Mouse (Mus musculus): ENCODE data around the gene Olfr1153. TPM values are rescaled to one million over a fixed set of nuclear protein-coding genes. Genes with fewer than 3 reads are reported as not detected.

Olfr1153 gene
- polyA plus RNA-seq (2012; rRNA removed), result not detected in 2 replicates

DNA sequence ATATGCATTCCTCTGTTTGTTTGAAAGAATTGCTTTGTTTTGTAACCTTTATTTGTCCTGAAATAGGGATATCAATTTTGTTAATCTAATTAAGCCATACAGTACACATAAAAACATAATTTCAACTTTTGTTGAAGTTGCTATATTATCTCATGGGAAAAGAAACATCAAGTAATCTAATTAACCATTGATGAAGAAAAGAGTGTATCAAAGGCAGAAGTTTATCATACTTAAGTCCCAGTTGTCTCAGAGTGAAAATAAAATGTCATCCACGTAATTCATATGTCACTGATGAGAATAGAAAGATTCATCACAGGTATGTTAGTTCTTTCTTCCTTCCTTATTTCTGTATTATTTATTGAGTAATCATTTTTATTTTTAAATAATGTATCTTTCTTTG lies at the start of gene Olfr1153:
Gene Olfr1153 (plus strand): TSS at position 301 of the 400 bp plus-strand sequence.
- DNase-seq (ENCODE audit: low spot score), result no peak

DNA sequence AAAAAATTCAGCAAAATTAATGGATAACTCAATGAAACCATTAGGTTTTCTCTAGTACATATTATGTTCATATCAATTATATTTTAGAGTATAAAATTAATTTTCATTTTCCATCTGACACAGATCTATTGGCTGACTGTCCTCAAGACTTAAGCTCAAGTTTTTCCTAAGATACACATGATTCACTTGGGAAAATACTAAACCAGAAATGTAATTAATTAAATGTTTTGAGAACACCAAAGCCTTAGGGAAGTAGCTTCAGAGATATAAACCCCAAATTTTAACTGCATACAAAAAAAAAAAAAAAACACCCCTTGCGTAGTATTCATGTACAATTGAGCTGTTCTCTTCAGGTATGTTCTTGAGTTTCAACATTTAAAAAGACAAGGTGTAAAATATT lies 39.2 kb upstream of the Olfr1153 start, which contains the start of gene Olfr1151:
Gene Olfr1151 (plus strand): TSS at position 301 of the 400 bp plus-strand sequence.
- DNase-seq (ENCODE audit: low spot score), result no peak

DNA sequence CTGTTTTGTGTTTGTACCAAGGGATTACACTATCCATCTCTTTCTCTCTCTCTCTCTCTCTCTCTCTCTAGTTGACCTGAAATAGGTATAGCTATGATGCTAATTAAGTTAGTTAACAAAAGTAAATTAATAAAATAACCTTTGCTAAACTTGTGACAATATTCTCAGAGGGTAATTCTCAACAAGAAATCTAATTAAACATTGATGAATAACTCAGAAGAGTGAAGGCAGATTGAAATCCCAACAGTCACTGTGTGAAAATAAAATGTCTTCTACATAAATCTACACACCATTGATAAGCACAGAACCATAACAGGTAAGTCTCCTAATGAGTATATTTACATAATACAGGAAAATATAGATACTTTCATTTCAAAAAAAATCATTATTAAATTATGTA lies 28.6 kb upstream of the Olfr1153 start, which contains the start of gene Olfr1152:
Gene Olfr1152 (plus strand): TSS at position 301 of the 400 bp plus-strand sequence.
- no peak for DNase-seq (ENCODE audit: low spot score)

DNA sequence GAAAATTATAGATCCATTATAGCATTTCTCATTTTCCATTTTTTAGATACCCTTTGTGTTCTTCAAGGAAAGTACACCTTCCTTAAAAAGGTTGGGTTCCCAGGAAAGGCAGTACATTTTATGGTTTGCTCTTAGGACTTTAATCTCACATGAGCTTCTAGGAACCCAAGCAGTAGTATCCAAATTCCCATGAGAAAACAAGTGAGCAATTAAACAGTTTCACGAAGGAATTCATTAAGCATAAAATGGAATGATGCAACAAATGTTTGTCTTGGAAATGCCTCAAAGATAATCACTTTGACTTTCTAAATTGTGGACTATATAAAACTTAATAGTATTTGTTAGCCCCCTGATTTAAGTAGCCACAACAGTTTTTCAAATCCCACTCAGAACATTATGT lies 10.3 kb downstream of the Olfr1153 start, which contains the start of gene Olfr1154:
Gene Olfr1154 (minus strand): TSS at position 101 of the 400 bp plus-strand sequence.
- DNase-seq (ENCODE audit: low spot score), result no peak

DNA sequence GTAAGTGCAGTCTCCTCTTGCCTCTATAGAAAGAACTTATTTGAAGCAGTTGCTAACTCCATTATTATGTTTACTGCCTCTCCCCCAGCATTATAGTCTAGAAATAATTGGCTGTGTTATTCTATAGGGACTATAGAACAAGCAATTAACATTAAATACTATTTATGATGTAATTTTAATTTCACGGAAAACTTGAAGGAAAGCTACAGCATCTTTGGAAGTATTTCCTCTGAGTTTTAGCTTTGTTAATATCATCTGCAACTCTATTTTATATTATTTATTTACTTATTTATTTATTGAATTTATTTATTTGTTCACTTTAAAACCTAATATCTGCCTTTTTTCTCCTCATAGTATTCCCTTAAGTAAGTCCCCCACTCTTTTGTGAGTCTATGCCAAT lies 50.3 kb downstream of the Olfr1153 start, which contains the start of gene Olfr1155:
Gene Olfr1155 (minus strand): TSS at position 101 of the 400 bp plus-strand sequence.
- no peak for DNase-seq (ENCODE audit: low spot score)

Other genes starting within 250 kb of the Olfr1153 start
- not detected in 2 replicates for gene Olfr1133, start 247.6 kb upstream of the Olfr1153 start, polyA plus RNA-seq (2012; rRNA removed)
- gene Olfr1134, start 236.5 kb upstream of the Olfr1153 start, polyA plus RNA-seq (2012; rRNA removed), result not detected in 2 replicates
- not detected in 2 replicates for gene Olfr1135, start 221.3 kb upstream of the Olfr1153 start, polyA plus RNA-seq (2012; rRNA removed)
- gene Olfr1136, start 201.0 kb upstream of the Olfr1153 start, polyA plus RNA-seq (2012; rRNA removed), result not detected in 2 replicates
- gene Olfr1137, start 181.8 kb upstream of the Olfr1153 start, polyA plus RNA-seq (2012; rRNA removed), result not detected in 2 replicates
- not detected in 2 replicates for gene Olfr1138, start 155.0 kb upstream of the Olfr1153 start, polyA plus RNA-seq (2012; rRNA removed)
- gene Olfr1140, start 151.2 kb upstream of the Olfr1153 start, polyA plus RNA-seq (2012; rRNA removed), result not detected in 2 replicates
- not detected in 2 replicates for gene Olfr1141, start 141.0 kb upstream of the Olfr1153 start, polyA plus RNA-seq (2012; rRNA removed)
- not detected in 2 replicates for gene Olfr152, start 115.5 kb upstream of the Olfr1153 start, polyA plus RNA-seq (2012; rRNA removed)
- not detected in 2 replicates for gene Olfr1143, start 94.4 kb upstream of the Olfr1153 start, polyA plus RNA-seq (2012; rRNA removed)
- gene Olfr1145, start 85.1 kb upstream of the Olfr1153 start, polyA plus RNA-seq (2012; rRNA removed), result not detected in 2 replicates
- gene Olfr1148, start 64.4 kb upstream of the Olfr1153 start, polyA plus RNA-seq (2012; rRNA removed), result not detected in 2 replicates
- gene Olfr1150-ps1, start 51.0 kb upstream of the Olfr1153 start, polyA plus RNA-seq (2012; rRNA removed), result not detected in 2 replicates
- not detected in 2 replicates for gene Olfr1151, start 39.1 kb upstream of the Olfr1153 start, polyA plus RNA-seq (2012; rRNA removed)
- not detected in 2 replicates for gene Olfr1152, start 28.5 kb upstream of the Olfr1153 start, polyA plus RNA-seq (2012; rRNA removed)
- not detected in 2 replicates for gene Olfr1154, start 10.2 kb downstream of the Olfr1153 start, polyA plus RNA-seq (2012; rRNA removed)
- not detected in 2 replicates for gene Olfr1155, start 50.2 kb downstream of the Olfr1153 start, polyA plus RNA-seq (2012; rRNA removed)
- not detected in 2 replicates for gene Olfr1156, start 58.1 kb downstream of the Olfr1153 start, polyA plus RNA-seq (2012; rRNA removed)
- gene Olfr1157, start 73.3 kb downstream of the Olfr1153 start, polyA plus RNA-seq (2012; rRNA removed), result not detected in 2 replicates
- not detected in 2 replicates for gene Olfr74, start 79.7 kb downstream of the Olfr1153 start, polyA plus RNA-seq (2012; rRNA removed)
- gene Olfr1158, start 95.2 kb downstream of the Olfr1153 start, polyA plus RNA-seq (2012; rRNA removed), result not detected in 2 replicates
- not detected in 2 replicates for gene Olfr1160, start 113.3 kb downstream of the Olfr1153 start, polyA plus RNA-seq (2012; rRNA removed)
- gene Olfr1161, start 127.8 kb downstream of the Olfr1153 start, polyA plus RNA-seq (2012; rRNA removed), result not detected in 2 replicates
- gene Olfr73, start 142.7 kb downstream of the Olfr1153 start, polyA plus RNA-seq (2012; rRNA removed), result not detected in 2 replicates
- gene Olfr1162, start 156.2 kb downstream of the Olfr1153 start, polyA plus RNA-seq (2012; rRNA removed), result not detected in 2 replicates
- gene Olfr1163, start 176.9 kb downstream of the Olfr1153 start, polyA plus RNA-seq (2012; rRNA removed), result not detected in 2 replicates
- gene Olfr1164, start 199.0 kb downstream of the Olfr1153 start, polyA plus RNA-seq (2012; rRNA removed), result not detected in 2 replicates
- not detected in 2 replicates for gene Olfr1166, start 233.3 kb downstream of the Olfr1153 start, polyA plus RNA-seq (2012; rRNA removed)

Measured in urinary bladder, adult 2 months (tissue).